Mouse (Mus musculus) MEL (cell line): Measurements from ENCODE around the gene Ticam1. TPM values are rescaled to one million over a fixed set of nuclear protein-coding genes. Genes with fewer than 3 reads are reported as not detected.

ENCODE experiments used
- DNase-seq: peaks from one replicate; pipeline ENCODE4 v3.0.0; 2011; ENCODE audit warnings: low read depth, low spot score
- H3K27ac ChIP-seq: 2 replicates; pipeline ENCODE4 v1.5.1; 2012; ENCODE audit warnings: low read depth, mild to moderate bottlenecking, control low read depth, low read length, moderate library complexity; ENCODE audit not compliant: control insufficient read depth
- H3K27me3 ChIP-seq, 2 experiments: fragments of 150-350 bp in 1 of 2; sonication (generic) in 1 of 2; 2 replicates each; pipeline ENCODE4 v1.6.1; 2012; ENCODE audit warnings: low read length in 2 of 2, mild to moderate bottlenecking in 2 of 2, improper control_type of control experiment in 1 of 2, moderate library complexity in 1 of 2; ENCODE audit not compliant: insufficient read depth in 2 of 2, control insufficient read depth in 1 of 2
- H3K36me3 ChIP-seq, 2 experiments: 2 replicates each; pipeline ENCODE4 v1.6.1; 2012 to 2014; ENCODE audit warnings: low read length in 2 of 2, improper control_type of control experiment in 1 of 2, inconsistent platforms in 1 of 2, mild to moderate bottlenecking in 1 of 2; ENCODE audit not compliant: insufficient read depth in 2 of 2, control insufficient read depth in 1 of 2
- H3K4me1 ChIP-seq, 2 experiments: fragments of 150-350 bp in 1 of 2; sonication (generic) in 1 of 2; 2 replicates each; pipeline ENCODE4 v1.6.1; 2012; ENCODE audit warnings: low read length in 2 of 2, improper control_type of control experiment in 1 of 2, mild to moderate bottlenecking in 1 of 2; ENCODE audit not compliant: insufficient read depth in 2 of 2, control insufficient read depth in 1 of 2
- H3K4me3 ChIP-seq, 2 experiments: fragments of 150-350 bp in 1 of 2; sonication (generic) in 1 of 2; 2 replicates each; pipeline ENCODE4 v1.5.1; 2012; ENCODE audit warnings: low read depth in 2 of 2, low read length in 2 of 2, mild to moderate bottlenecking in 2 of 2, moderate library complexity in 2 of 2, control low read depth in 1 of 2, improper control_type of control experiment in 1 of 2; ENCODE audit not compliant: control insufficient read depth in 1 of 2, insufficient read depth in 1 of 2
- H3K79me2 ChIP-seq: 2 replicates; pipeline ENCODE4 v1.6.1; 2012; ENCODE audit warnings: mild to moderate bottlenecking, low read length, moderate library complexity; ENCODE audit not compliant: control insufficient read depth, poor library complexity, insufficient read depth
- H3K9ac ChIP-seq: 2 replicates; pipeline ENCODE4 v1.6.1; 2012; ENCODE audit warnings: low read depth, mild to moderate bottlenecking, control low read depth, low read length, moderate library complexity; ENCODE audit not compliant: control insufficient read depth, poor library complexity, severe bottlenecking
- H3K9me3 ChIP-seq: fragments of 150-350 bp; sonication (generic); replicated peaks from 2 replicates; pipeline ENCODE4 v1.6.1; 2012; ENCODE audit warnings: mild to moderate bottlenecking, low read length, improper control_type of control experiment, moderate library complexity; ENCODE audit not compliant: insufficient read depth
- BHLHE40 ChIP-seq: IDR thresholded peaks from 2 replicates; pipeline ENCODE4 v1.6.1; 2012; ENCODE audit warnings: low read depth, mild to moderate bottlenecking, inconsistent platforms, low read length, improper control_type of control experiment, borderline replicate concordance
- CHD1 ChIP-seq: IDR thresholded peaks from 2 replicates; pipeline ENCODE4 v1.6.1; 2012; ENCODE audit warnings: low read depth, mild to moderate bottlenecking, inconsistent platforms, low read length, improper control_type of control experiment
- CHD2 ChIP-seq: IDR thresholded peaks from 2 replicates; pipeline ENCODE4 v1.6.1; 2011; ENCODE audit warnings: low read length, improper control_type of control experiment
- CTCF ChIP-seq, 3 experiments: IDR thresholded peaks in 2 of 3; conservative IDR thresholded peaks in 1 of 3; 2 replicates each; pipeline ENCODE4 v1.5.1; 2011 to 2012; ENCODE audit warnings: low read length in 3 of 3, low read depth in 2 of 3, mild to moderate bottlenecking in 2 of 3, improper control_type of control experiment in 1 of 3, inconsistent platforms in 1 of 3, mixed read lengths in 1 of 3, moderate library complexity in 1 of 3; ENCODE audit not compliant: control insufficient read depth in 1 of 3, insufficient read depth in 1 of 3, poor library complexity in 1 of 3, severe bottlenecking in 1 of 3
- ELF1 ChIP-seq: IDR thresholded peaks from 2 replicates; pipeline ENCODE4 v1.6.1; 2014; ENCODE audit warnings: low read depth, mild to moderate bottlenecking, inconsistent platforms, low read length, improper control_type of control experiment, moderate library complexity
- EP300 ChIP-seq, 2 experiments: IDR thresholded peaks; 2 replicates each; pipeline ENCODE4 v1.6.1; 2011; ENCODE audit warnings: improper control_type of control experiment in 2 of 2, low read length in 2 of 2, low read depth in 1 of 2, mild to moderate bottlenecking in 1 of 2
- ETS1 ChIP-seq: IDR thresholded peaks from 2 replicates; pipeline ENCODE4 v1.6.1; 2012; ENCODE audit warnings: low read depth, mild to moderate bottlenecking, inconsistent platforms, low read length, improper control_type of control experiment, moderate library complexity
- GABPA ChIP-seq: IDR thresholded peaks from 2 replicates; pipeline ENCODE4 v1.6.1; 2012; ENCODE audit warnings: low read depth, mild to moderate bottlenecking, inconsistent platforms, low read length, improper control_type of control experiment, moderate library complexity
- GATA1 ChIP-seq: IDR thresholded peaks from 2 replicates; pipeline ENCODE4 v1.6.1; 2011; ENCODE audit warnings: low read depth, low read length, improper control_type of control experiment
- HCFC1 ChIP-seq: IDR thresholded peaks from 2 replicates; pipeline ENCODE4 v1.6.1; 2012; ENCODE audit warnings: low read depth, mild to moderate bottlenecking, inconsistent platforms, low read length, improper control_type of control experiment, moderate library complexity
- JUND ChIP-seq: IDR thresholded peaks from 2 replicates; pipeline ENCODE4 v1.6.1; 2011; ENCODE audit warnings: low read depth, mild to moderate bottlenecking, improper control_type of control experiment, low read length
- KAT2A ChIP-seq: conservative IDR thresholded peaks from 2 replicates; pipeline ENCODE4 v1.6.1; 2012; ENCODE audit warnings: low read depth, low read length, improper control_type of control experiment, inconsistent platforms
- MAFK ChIP-seq: IDR thresholded peaks from 2 replicates; pipeline ENCODE4 v1.6.1; 2011; ENCODE audit warnings: low read depth, mild to moderate bottlenecking, low read length, improper control_type of control experiment, borderline replicate concordance
- MAX ChIP-seq: IDR thresholded peaks from 2 replicates; pipeline ENCODE4 v1.6.1; 2011; ENCODE audit warnings: low read length, improper control_type of control experiment
- MAZ ChIP-seq: IDR thresholded peaks from 2 replicates; pipeline ENCODE4 v1.6.1; 2012; ENCODE audit warnings: low read depth, mild to moderate bottlenecking, inconsistent platforms, low read length, improper control_type of control experiment
- MYB ChIP-seq: IDR thresholded peaks from 2 replicates; pipeline ENCODE4 v1.6.1; 2011; ENCODE audit warnings: mild to moderate bottlenecking, low read depth, low read length, improper control_type of control experiment
- MYC ChIP-seq: IDR thresholded peaks from 2 replicates; pipeline ENCODE4 v1.6.1; 2011; ENCODE audit warnings: low read depth, mild to moderate bottlenecking, low read length, improper control_type of control experiment, moderate library complexity
- NELFE ChIP-seq: IDR thresholded peaks from 2 replicates; pipeline ENCODE4 v1.6.1; 2011; ENCODE audit warnings: low read depth, low read length, improper control_type of control experiment
- NRF1 ChIP-seq: IDR thresholded peaks from 2 replicates; pipeline ENCODE4 v1.6.1; 2014; ENCODE audit warnings: low read depth, mild to moderate bottlenecking, inconsistent platforms, low read length, improper control_type of control experiment, moderate library complexity; ENCODE audit not compliant: poor library complexity, insufficient read depth, severe bottlenecking
- POLR2A ChIP-seq, 2 experiments: IDR thresholded peaks; 2 replicates each; pipeline ENCODE4 v1.6.1; 2011 to 2012; ENCODE audit warnings: low read length in 2 of 2, mild to moderate bottlenecking in 2 of 2, control low read depth in 1 of 2, improper control_type of control experiment in 1 of 2, low read depth in 1 of 2, moderate library complexity in 1 of 2; ENCODE audit not compliant: control insufficient read depth in 1 of 2, insufficient read depth in 1 of 2, poor library complexity in 1 of 2
- POLR2AphosphoS5 ChIP-seq: IDR thresholded peaks from 2 replicates; pipeline ENCODE4 v1.6.1; 2012; ENCODE audit warnings: low read depth, borderline replicate concordance, mild to moderate bottlenecking, inconsistent platforms, low read length, moderate library complexity, mixed read lengths
- RAD21 ChIP-seq: IDR thresholded peaks from 2 replicates; pipeline ENCODE4 v1.6.1; 2011; ENCODE audit warnings: mild to moderate bottlenecking, low read depth, low read length, improper control_type of control experiment
- RCOR1 ChIP-seq: IDR thresholded peaks from 2 replicates; pipeline ENCODE4 v1.6.1; 2012; ENCODE audit warnings: low read depth, mild to moderate bottlenecking, inconsistent platforms, low read length, improper control_type of control experiment
- SIN3A ChIP-seq: IDR thresholded peaks from 2 replicates; pipeline ENCODE4 v1.6.1; 2012; ENCODE audit warnings: low read length, improper control_type of control experiment, inconsistent platforms
- SMC3 ChIP-seq: IDR thresholded peaks from 2 replicates; pipeline ENCODE4 v1.6.1; 2011; ENCODE audit warnings: low read depth, low read length, improper control_type of control experiment
- TAL1 ChIP-seq: IDR thresholded peaks from 2 replicates; pipeline ENCODE4 v1.6.1; 2012; ENCODE audit warnings: mild to moderate bottlenecking, inconsistent platforms, low read length, moderate library complexity, mixed read lengths
- TCF12 ChIP-seq: IDR thresholded peaks from 2 replicates; pipeline ENCODE4 v1.6.1; 2014; ENCODE audit warnings: low read depth, mild to moderate bottlenecking, inconsistent platforms, low read length, improper control_type of control experiment, moderate library complexity
- UBTF ChIP-seq: IDR thresholded peaks from 2 replicates; pipeline ENCODE4 v1.6.1; 2012; ENCODE audit warnings: low read depth, mild to moderate bottlenecking, inconsistent platforms, low read length, improper control_type of control experiment, moderate library complexity, borderline replicate concordance; ENCODE audit not compliant: insufficient read depth
- USF1 ChIP-seq: IDR thresholded peaks from 2 replicates; pipeline ENCODE4 v1.6.1; 2014; ENCODE audit warnings: low read depth, mild to moderate bottlenecking, inconsistent platforms, low read length, improper control_type of control experiment, moderate library complexity
- USF2 ChIP-seq, 2 experiments: IDR thresholded peaks; 2 replicates each; pipeline ENCODE4 v1.6.1; 2011 to 2012; ENCODE audit warnings: improper control_type of control experiment in 2 of 2, low read length in 2 of 2, borderline replicate concordance in 1 of 2, inconsistent platforms in 1 of 2, low read depth in 1 of 2, mild to moderate bottlenecking in 1 of 2; ENCODE audit not compliant: insufficient read depth in 1 of 2
- ZC3H11A ChIP-seq: IDR thresholded peaks from 2 replicates; pipeline ENCODE4 v1.6.1; 2012; ENCODE audit warnings: low read depth, mild to moderate bottlenecking, inconsistent platforms, low read length, improper control_type of control experiment
- ZKSCAN1 ChIP-seq: IDR thresholded peaks from 2 replicates; pipeline ENCODE4 v1.6.1; 2012; ENCODE audit warnings: low read depth, mild to moderate bottlenecking, inconsistent platforms, low read length, improper control_type of control experiment, moderate library complexity
- ZMIZ1 ChIP-seq: IDR thresholded peaks from 2 replicates; pipeline ENCODE4 v1.6.1; 2012; ENCODE audit warnings: low read depth, mild to moderate bottlenecking, inconsistent platforms, low read length, improper control_type of control experiment, moderate library complexity
- ZNF384 ChIP-seq: IDR thresholded peaks from 2 replicates; pipeline ENCODE4 v1.6.1; 2012; ENCODE audit warnings: low read depth, mild to moderate bottlenecking, inconsistent platforms, low read length, improper control_type of control experiment
- polyA plus RNA-seq, 2 experiments: library from polyadenylated mRNA; stranded (reverse) in 1 of 2; unstranded in 1 of 2; fragments of >175 nt in 1 of 2; fragments of >200 nt in 1 of 2; gene quantifications; 2 replicates each; pipeline versions ENCODE4 v1.2.1 to v1.2.4; 2012; ENCODE audit warnings: low replicate concordance in 2 of 2, low read depth in 1 of 2; ENCODE audit not compliant: insufficient read length in 2 of 2, insufficient read depth in 1 of 2, missing spikeins in 1 of 2
- total RNA-seq: library from RNA; depleted of rRNA; stranded (reverse); fragments of 300-350 nt; gene quantifications from 2 replicates; pipeline ENCODE4 v1.2.3, GENCODE M21; 2012; rRNA removed

The Ticam1 gene
- total RNA-seq: 3.5 and 4.6 TPM in 2 replicates
- 1 to 10 TPM in 1 of 2 experiments, not detected in 1; 8.7 TPM for polyA plus RNA-seq

- Histone ChIP-seq H3K9me3 (no peaks in the 10 kb centered on the region), H3K27ac (peak within 1 kb of the TSS; percentile 93), H3K79me2 (peaks cover 5% of the 10 kb centered on the region), H3K9ac (peak within 1 kb of the TSS; percentile 84), H3K36me3 (peaks cover 0 to 2% of the 10 kb centered on the region in 2 experiments; a peak in 2 of 4 replicates), H3K4me1 (peaks cover 3 to 9% of the 10 kb centered on the region in 2 experiments; a peak in 2 of 4 replicates), H3K4me3 (peak within 1 kb of the TSS; percentile 84 to 86), H3K27me3 (no peaks in the 10 kb centered on the region)
- peak; percentile 99 for DNase-seq
- TF ChIP-seq KAT2A (no peak), USF2 (IDR thresholded peaks at IDR 0.05; ENCODE audit: borderline replicate concordance in 1 of 2, insufficient read depth in 1 of 2, low read depth in 1 of 2, low read length in 2 of 2) (no peak), MAX (peak; percentile 89), TAL1 (peak; percentile 39; the same call in 1 of the 2 replicates), MAFK (no peak), TCF12 (peak; percentile 71), UBTF (no peak), HCFC1 (peak; percentile 77), ZC3H11A (peak; percentile 31), SMC3 (peak; percentile 59), MYB (no peak), BHLHE40 (no peak), NRF1 (0 out of 2 replicates have a peak, but pooled peaks have one; percentile 3), CHD1 (no peak), POLR2AphosphoS5 (no peak), POLR2A (IDR thresholded peaks at IDR 0.05; ENCODE audit: control insufficient read depth in 1 of 2, insufficient read depth in 1 of 2, low read depth in 1 of 2, low read length in 2 of 2, poor library complexity in 1 of 2) (peak; percentile 52 to 92; a peak in 3 of 4 replicates), NELFE (peak; percentile 76), SIN3A (peak; percentile 83), CHD2 (no peak), GABPA (no peak), MAZ (peak; percentile 98), JUND (peak; percentile 56; the same call in 1 of the 2 replicates), ELF1 (peak; percentile 98), ZKSCAN1 (no peak), GATA1 (peak; percentile 84), RAD21 (peak; percentile 29), USF1 (peak; percentile 59), ETS1 (peak; percentile 91), MYC (peak; percentile 97), RCOR1 (peak; percentile 16; the same call in 1 of the 2 replicates), CTCF (IDR thresholded peaks at IDR 0.05 in 2 of 3, conservative IDR thresholded peaks at IDR 0.05 in 1 of 3; ENCODE audit: control insufficient read depth in 1 of 3, insufficient read depth in 1 of 3, low read depth in 2 of 3, low read length in 3 of 3, poor library complexity in 1 of 3, severe bottlenecking in 1 of 3) (peak in 1 of 3 experiments; percentile 53; a peak in 3 of 6 replicates), ZNF384 (peak; percentile 18; the same call in 1 of the 2 replicates), EP300 (IDR thresholded peaks at IDR 0.05; ENCODE audit: low read depth in 1 of 2, low read length in 2 of 2) (peak in 1 of 2 experiments; percentile 65; a peak in 3 of 4 replicates), ZMIZ1 (peak; percentile 71)
Observed at GRCm38 (mm10) chr17:56276643-56277566, at the start of gene Ticam1. Ticam1 (minus strand) TSS chr17:56276786.
